In the genomic region with DNA sequence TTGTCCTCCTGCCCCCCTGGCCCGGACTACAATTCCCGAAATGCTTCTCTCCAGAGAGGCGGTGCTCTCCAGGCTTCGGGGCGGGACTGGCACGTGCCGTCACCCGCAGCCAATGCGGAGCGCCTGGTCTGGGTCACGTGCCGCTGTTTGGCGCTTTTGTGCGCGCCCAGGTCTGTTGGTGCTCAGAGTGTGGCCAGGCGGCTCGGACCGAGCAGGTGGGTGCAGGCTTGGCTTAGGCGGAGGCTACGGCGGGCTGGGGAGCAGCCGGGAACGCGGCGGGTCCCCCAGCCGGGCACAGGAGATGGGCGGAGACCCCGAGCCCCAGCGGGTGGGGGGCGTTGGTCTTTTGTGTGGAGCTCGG, we compare ENCODE assay signal across 7 mouse cellular contexts. TPM values are rescaled to one million over a fixed set of nuclear protein-coding genes. Genes with fewer than 3 reads are reported as not detected.
DNase-seq lines count a peak whose midpoint lies in the region; ATAC-seq and TF ChIP-seq lines count a peak whose summit lies in the region.

A gene (plus strand): TSS at position 106 of the 361 bp plus-strand sequence.

- peak within 1 kb of the TSS; percentile 77 for H3K9ac ChIP-seq in intestine, postnatal 0 days (ENCODE audit: low read depth, low read length)
- H3K9ac ChIP-seq in midbrain, embryonic 12.5 days (replicated peaks), result peak within 1 kb of the TSS; percentile 98

- H3K9me3 ChIP-seq in intestine, postnatal 0 days (ENCODE audit: control insufficient read depth), result no peaks in the 10 kb centered on the region
- H3K9me3 ChIP-seq in midbrain, embryonic 12.5 days, result no peaks in the 10 kb centered on the region

- H3K4me2 ChIP-seq in intestine, postnatal 0 days (replicated peaks; ENCODE audit: low read depth), result peak within 1 kb of the TSS; percentile 99
- peak within 1 kb of the TSS; percentile 84 for H3K4me2 ChIP-seq in midbrain, embryonic 12.5 days (replicated peaks)

- H3K4me3 ChIP-seq in intestine, postnatal 0 days (ENCODE audit: low read depth, low read length), result peak within 1 kb of the TSS; percentile 82
- peak within 1 kb of the TSS; percentile 97 for H3K4me3 ChIP-seq in midbrain, embryonic 12.5 days
- peak within 1 kb of the TSS; percentile 92 for H3K4me3 ChIP-seq in small intestine, adult 2 months (ENCODE audit: low read depth, low read length)

- TF ChIP-seq POLR2A in small intestine, adult 2 months (IDR thresholded peaks at IDR 0.05; ENCODE audit: low read depth, low read length), result peak; percentile 97

- H3K27me3 ChIP-seq in intestine, postnatal 0 days (replicated peaks; ENCODE audit: control insufficient read depth, insufficient read depth, low read length), result no peaks in the 10 kb centered on the region
- no peaks in the 10 kb centered on the region for H3K27me3 ChIP-seq in midbrain, embryonic 12.5 days
- no peaks in the 10 kb centered on the region for H3K27me3 ChIP-seq in small intestine, adult 2 months (ENCODE audit: control insufficient read depth, insufficient read depth, low read length)

- no peaks in the 10 kb centered on the region for H3K4me1 ChIP-seq in intestine, postnatal 0 days (replicated peaks; ENCODE audit: control insufficient read depth, insufficient read depth, low read length)
- H3K4me1 ChIP-seq in midbrain, embryonic 12.5 days, result peaks cover 45% of the 10 kb centered on the region
- peaks cover 1% of the 10 kb centered on the region; the same call in 1 of the 2 replicates for H3K4me1 ChIP-seq in small intestine, adult 2 months (ENCODE audit: control insufficient read depth, insufficient read depth, insufficient read length, low read length)

- DNase-seq in adrenal gland, adult 2 months, result peak; percentile 95
- peak; percentile 89 for DNase-seq in embryo, embryonic 11.5 days (ENCODE audit: low read depth, low spot score)
- peak; percentile 85 to 94 for DNase-seq in gastrocnemius, postnatal 4 days (ENCODE audit: low spot score in 2 of 2)
- peak; percentile 98 for DNase-seq in left cerebral cortex, postnatal 4 days

- intact Hi-C loops in left cerebral cortex, postnatal 4 days (cut with DNase I), result loop anchor here (2.0 kb wide), 1 partner anchor 71 kb away; a partner anchor contains a TSS

- ATAC-seq in intestine, postnatal 0 days, result peak; percentile 92
- peak; percentile 95 for ATAC-seq in midbrain, embryonic 12.5 days (ENCODE audit: low FRiP score, low read depth)

- no peak for TF ChIP-seq CTCF in intestine, postnatal 0 days (IDR thresholded peaks at IDR 0.05; ENCODE audit: low read depth)
- TF ChIP-seq CTCF in small intestine, adult 2 months (IDR thresholded peaks at IDR 0.05; ENCODE audit: extremely low read depth, insufficient read length, insufficient replicate concordance, low read depth, low read length), result no peak

- WGBS in intestine, postnatal 0 days, result under 1% methylated on average over 31 of the region's 31 CpGs
- 2% methylated on average over 30 of the region's 31 CpGs for WGBS in midbrain, embryonic 12.5 days
- WGBS in small intestine, adult 2 months, result under 1% methylated on average over 31 of the region's 31 CpGs

- H3K27ac ChIP-seq in intestine, postnatal 0 days (ENCODE audit: low read depth, low read length), result peak within 1 kb of the TSS; percentile 71
- H3K27ac ChIP-seq in midbrain, embryonic 12.5 days (replicated peaks), result peak within 1 kb of the TSS; percentile 99
- H3K27ac ChIP-seq in small intestine, adult 2 months (ENCODE audit: insufficient read depth, low read depth, low read length), result peak within 1 kb of the TSS; percentile 1; the same call in 1 of the 2 replicates

- H3K36me3 ChIP-seq in intestine, postnatal 0 days (ENCODE audit: control insufficient read depth, insufficient read depth), result 0 out of 2 replicates have a peak, but pooled peaks cover 5% of the 10 kb centered on the region
- H3K36me3 ChIP-seq in midbrain, embryonic 12.5 days, result peaks cover 24% of the 10 kb centered on the region
- 0 out of 2 replicates have a peak, but pooled peaks cover 5% of the 10 kb centered on the region for H3K36me3 ChIP-seq in small intestine, adult 2 months (ENCODE audit: control insufficient read depth, insufficient read depth, low read length)

RNA-seq across cellular contexts. Expression of the gene that starts here (rescaled TPM):
- total RNA-seq in adrenal gland, adult 2 months (2021), result 10 to 100 TPM; 28.7 to 31.8 TPM
- polyA plus RNA-seq in adrenal gland, adult 2 months (2012; rRNA removed), result 1.3 and 2.4 TPM in 2 replicates
- total RNA-seq in gastrocnemius, postnatal 4 days (2021), result 100 to 1,000 TPM; 152 to 171 TPM
- polyA plus RNA-seq in intestine, postnatal 0 days (2015; fragmentation: Nextera tagmentation; extraction: Ambion mirVana), result 398 and 412 TPM in 2 replicates
- 1,000 to 10,000 TPM; 3,425 to 3,590 TPM for total RNA-seq in left cerebral cortex, postnatal 4 days (2021)
- 4,918 and 5,057 TPM in 2 replicates for polyA plus RNA-seq in midbrain, embryonic 12.5 days (2016; fragmentation: Nextera tagmentation; extraction: Ambion mirVana)
- polyA plus RNA-seq in small intestine, adult 2 months (2012; rRNA removed), result 1.9 and 9.8 TPM in 2 replicates

Comparison
In these comparisons a context has a peak if more than half of its experiments do, and no peak if none do; other contexts are left out.
1. Peak in every context shown above with its lines: DNase-seq, ATAC-seq, H3K4me3 ChIP-seq and H3K27ac ChIP-seq.
2. RNA of the gene that starts here (total RNA-seq): 3,425 to 3,590 TPM in left cerebral cortex, postnatal 4 days; 152 to 171 TPM in gastrocnemius, postnatal 4 days and 28.7 to 31.8 TPM in adrenal gland, adult 2 months; every median in the first group is over 10 times any median in the second.
3. RNA of the gene that starts here (polyA plus RNA-seq): 4,918 to 5,057 TPM in midbrain, embryonic 12.5 days and 398 to 412 TPM in intestine, postnatal 0 days; 1.9 to 9.8 TPM in small intestine, adult 2 months and 1.3 to 2.4 TPM in adrenal gland, adult 2 months; every median in the first group is over 10 times any median in the second.
4. RNA of the gene that starts here (polyA plus RNA-seq): 4,918 to 5,057 TPM in midbrain, embryonic 12.5 days; 398 to 412 TPM in intestine, postnatal 0 days; every median in the first group is over 10 times any median in the second.
5. H3K27ac ChIP-seq: peak in every context shown above with its lines; median percentile 99 in midbrain, embryonic 12.5 days; 71 in intestine, postnatal 0 days; 1 in small intestine, adult 2 months.